Mouse (Mus musculus): ENCODE measurements around the gene Smg7. TPM values are rescaled to one million over a fixed set of nuclear protein-coding genes. Genes with fewer than 3 reads are reported as not detected.
"Not testable (repeated sequence)": the region's sequence is repeated elsewhere in the genome, so short reads cannot be mapped to it uniquely, and the experiment has no call there.

Gene Smg7
- total RNA-seq (2021): 100 to 1,000 TPM in 1 of 2 experiments, 10 to 100 TPM in 1; 87.6 to 103 TPM

- peak; percentile 74 to 79 for DNase-seq (ENCODE audit: low spot score in 2 of 2)
- intact Hi-C loops (cut with DNase I): loop anchor here (2.0 to 10.0 kb wide), 4 partner anchors 53 to 135 kb away; partner anchors contain the start of genes Arpc5, Nmnat2 and Rgl1
Observed at GRCm38 (mm10) chr1:152901765-152902664, at the start of gene Smg7. Gene Smg7 (minus strand): TSS chr1:152902646.

GRCm38 (mm10) chr1:152942977-152943376, 40.5 kb upstream of the Smg7 start:
- no peak for DNase-seq (ENCODE audit: low spot score in 2 of 2)
- intact Hi-C loops (cut with DNase I): no loop called here

GRCm38 (mm10) chr1:152936365-152936764, 33.9 kb upstream of the Smg7 start:
- DNase-seq (ENCODE audit: low spot score in 2 of 2): no peak
- intact Hi-C loops (cut with DNase I): no loop called here

GRCm38 (mm10) chr1:152935476-152935875, 33.0 kb upstream of the Smg7 start:
- DNase-seq (ENCODE audit: low spot score in 2 of 2): no peak
- intact Hi-C loops (cut with DNase I): no loop called here

GRCm38 (mm10) chr1:152933962-152934361, 31.5 kb upstream of the Smg7 start:
- intact Hi-C loops (cut with DNase I): no loop called here
- DNase-seq (ENCODE audit: low spot score in 2 of 2): no peak

GRCm38 (mm10) chr1:152921786-152922185, 19.3 kb upstream of the Smg7 start:
- intact Hi-C loops (cut with DNase I): no loop called here
- DNase-seq (ENCODE audit: low spot score in 2 of 2): no peak

GRCm38 (mm10) chr1:152917626-152918025, 15.2 kb upstream of the Smg7 start:
- intact Hi-C loops (cut with DNase I): no loop called here
- no peak for DNase-seq (ENCODE audit: low spot score in 2 of 2)

GRCm38 (mm10) chr1:152916936-152917335, 14.5 kb upstream of the Smg7 start:
- DNase-seq (ENCODE audit: low spot score in 2 of 2): no peak
- intact Hi-C loops (cut with DNase I): no loop called here

- intact Hi-C loops (cut with DNase I): no loop called here
- DNase-seq (ENCODE audit: low spot score in 2 of 2): no peak
Observed at GRCm38 (mm10) chr1:152915766-152916165, 13.3 kb upstream of the Smg7 start.

- DNase-seq (ENCODE audit: low spot score in 2 of 2): no peak
Observed at GRCm38 (mm10) chr1:152913483-152914460, 11.3 kb upstream of the Smg7 start.

GRCm38 (mm10) chr1:152904469-152904868, 2.0 kb upstream of the Smg7 start:
- intact Hi-C loops (cut with DNase I): loop anchor here (5.0 to 10.0 kb wide), 2 partner anchors 110 to 133 kb away; no protein-coding TSS in a partner anchor
- peak; percentile 82 to 83 for DNase-seq (ENCODE audit: low spot score in 2 of 2)

More at GRCm38 (mm10) chr1:152913483-152914460, 11.3 kb upstream of the Smg7 start:
- intact Hi-C loops (cut with DNase I): no loop called here

- no peak for DNase-seq (ENCODE audit: low spot score in 2 of 2)
- intact Hi-C loops (cut with DNase I): loop anchor here (2.0 to 10.0 kb wide), 4 partner anchors 51 to 137 kb away; partner anchors contain the start of genes Arpc5, Nmnat2 and Rgl1
Observed at GRCm38 (mm10) chr1:152903591-152904135, 1.2 kb upstream of the Smg7 start.

- intact Hi-C loops (cut with DNase I): loop anchor here (2.0 to 10.0 kb wide), 4 partner anchors 52 to 136 kb away; partner anchors contain the start of genes Arpc5, Nmnat2 and Rgl1
- DNase-seq (ENCODE audit: low spot score in 2 of 2): peak; percentile 94 to 97
Observed at GRCm38 (mm10) chr1:152902665-152903516, 445 bp upstream of the Smg7 start.

- no peak for DNase-seq (ENCODE audit: low spot score in 2 of 2)
- intact Hi-C loops (cut with DNase I): loop anchor here (5.0 to 10.0 kb wide), 2 partner anchors 113 to 136 kb away; no protein-coding TSS in a partner anchor
Observed at GRCm38 (mm10) chr1:152901419-152901764, 1.1 kb downstream of the Smg7 start.

GRCm38 (mm10) chr1:152888086-152888485, 14.4 kb downstream of the Smg7 start:
- DNase-seq (ENCODE audit: low spot score in 2 of 2); intact Hi-C loops (cut with DNase I): not testable (repeated sequence)

GRCm38 (mm10) chr1:152871031-152871430, 31.4 kb downstream of the Smg7 start:
- intact Hi-C loops (cut with DNase I): no loop called here
- DNase-seq (ENCODE audit: low spot score in 2 of 2): no peak

GRCm38 (mm10) chr1:152869901-152870300, 32.5 kb downstream of the Smg7 start:
- no peak for DNase-seq (ENCODE audit: low spot score in 2 of 2)
- intact Hi-C loops (cut with DNase I): no loop called here

GRCm38 (mm10) chr1:152846856-152847255, 55.6 kb downstream of the Smg7 start:
- DNase-seq (ENCODE audit: low spot score in 2 of 2): no peak
- intact Hi-C loops (cut with DNase I): no loop called here
